Mouse (Mus musculus) testis, adult 2 months (tissue): ENCODE measurements around the gene Copz1.

ENCODE experiments used
- CTCF ChIP-seq: fragments of 200-500 bp; IDR thresholded peaks from 2 replicates; pipeline ENCODE4 v1.5.1; 2012; ENCODE audit warnings: low read depth, mild to moderate bottlenecking, inconsistent platforms, low read length, moderate library complexity; ENCODE audit not compliant: control insufficient read depth, insufficient read depth, insufficient replicate concordance
- POLR2A ChIP-seq: fragments of 200-500 bp; IDR thresholded peaks from 2 replicates; pipeline ENCODE4 v1.6.1; 2012; ENCODE audit warnings: low read depth, mild to moderate bottlenecking, inconsistent platforms, low read length, moderate library complexity; ENCODE audit not compliant: control insufficient read depth

GRCm38 (mm10) chr15:103336996-103337667, 64.6 kb downstream of the Copz1 start:
- no peak for TF ChIP-seq POLR2A
- no peak for TF ChIP-seq CTCF
